Mouse (Mus musculus): ENCODE measurements around the gene H2al1h.
"Not testable (repeated sequence)": the region's sequence is repeated elsewhere in the genome, so short reads cannot be mapped to it uniquely, and the experiment has no call there.

DNA sequence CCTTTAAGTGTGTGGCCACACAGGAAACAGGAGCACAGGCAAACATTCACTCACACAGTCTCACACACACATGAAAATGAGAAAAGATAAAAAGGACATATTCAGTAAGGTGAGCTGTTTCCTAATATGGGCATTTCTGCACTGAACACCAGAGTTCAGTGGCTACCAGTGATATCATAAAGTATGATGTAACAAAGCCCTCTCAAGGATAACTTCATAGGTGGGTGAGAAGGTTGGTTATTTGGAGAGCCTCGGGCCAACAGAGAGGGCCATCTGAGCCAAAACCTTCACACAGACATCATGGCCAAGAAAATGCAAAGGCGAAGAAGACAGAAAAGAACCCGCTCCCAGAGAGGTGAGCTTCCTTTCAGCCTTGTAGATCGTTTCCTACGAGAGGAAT, 3.1 kb downstream of the H2al1h start, which contains the start of gene H2al1i:
- TF ChIP-seq CTCF, EP300 (IDR thresholded peaks at IDR 0.05; ENCODE audit: low read depth): not testable (repeated sequence)

All from liver, postnatal 0 days (tissue).